13 mouse cellular contexts compared by ENCODE assay signal in genomic region chr1:166819420-166819819, GRCm38 (mm10).
DNase-seq lines count a peak whose midpoint lies in the region; ATAC-seq and TF ChIP-seq lines count a peak whose summit lies in the region.
"Had no signal": no experiment of that assay in that cellular context is flagged by ENCODE, and none has a peak within 500 bp of the region (broad histone marks: within the 10 kb centered on the region; RNA-seq: fewer than 3 reads in every experiment).

No protein-coding gene starts in this region.

- WGBS in kidney, postnatal 0 days = 59% methylated on average over 7 of the region's 7 CpGs
- WGBS in heart, embryonic 12.5 days = 52% methylated on average over 7 of the region's 7 CpGs
- 21% methylated on average over 7 of the region's 7 CpGs for WGBS in liver, embryonic 16.5 days (ENCODE audit: insufficient replicate concordance)

- H3K9ac ChIP-seq in kidney, postnatal 0 days (ENCODE audit: low read depth, low read length) = no peak overlapping the region
- no peak overlapping the region for H3K9ac ChIP-seq in heart, embryonic 12.5 days
- H3K9ac ChIP-seq in liver, embryonic 16.5 days (ENCODE audit: low read depth, low read length) = no peak overlapping the region
- H3K9ac ChIP-seq: neural tube, embryonic 13.5 days had no signal

- H3K4me3 ChIP-seq in kidney, postnatal 0 days (replicated peaks; ENCODE audit: low read depth, low read length) = no peak overlapping the region
- H3K4me3 ChIP-seq in bone marrow macrophage, adult 2 months (ENCODE audit: insufficient read depth, low read length) = no peak overlapping the region
- H3K4me3 ChIP-seq in heart, embryonic 12.5 days = no peak overlapping the region
- H3K4me3 ChIP-seq in liver, embryonic 16.5 days (ENCODE audit: low read depth, low read length) = no peak overlapping the region
- H3K4me3 ChIP-seq: neural tube, embryonic 13.5 days had no signal

- peak; percentile 6 for DNase-seq in kidney, postnatal 0 days (ENCODE audit: low spot score)
- DNase-seq in kidney, adult 8-10 months = no peak
- no peak for DNase-seq in urinary bladder, postnatal 14 days (ENCODE audit: low spot score)
- DNase-seq in T-cell, adult 2 months (ENCODE audit: low spot score) = no peak
- DNase-seq in urinary bladder, postnatal 36 days (ENCODE audit: low spot score in 2 of 2) = no peak
- DNase-seq: cerebellum, adult 11-12 months; gastrocnemius, postnatal 25 days; thymus, adult 2 months had no signal

- TF ChIP-seq POLR2A in bone marrow macrophage, adult 2 months (IDR thresholded peaks at IDR 0.05; ENCODE audit: borderline replicate concordance, low read depth, low read length) = no peak

- no peaks in the 10 kb centered on the region for H3K4me1 ChIP-seq in kidney, postnatal 0 days (replicated peaks; ENCODE audit: insufficient read depth, low read length)
- peaks cover 23% of the 10 kb centered on the region for H3K4me1 ChIP-seq in bone marrow macrophage, adult 2 months (ENCODE audit: control insufficient read depth, insufficient read depth, low read length)
- H3K4me1 ChIP-seq in heart, embryonic 12.5 days (replicated peaks) = no peaks in the 10 kb centered on the region
- no peaks in the 10 kb centered on the region; the same call in 1 of the 2 replicates for H3K4me1 ChIP-seq in liver, embryonic 16.5 days (ENCODE audit: control insufficient read depth, low read depth, low read length)
- H3K4me1 ChIP-seq: neural tube, embryonic 13.5 days had no signal

- H3K9me3 ChIP-seq in kidney, postnatal 0 days (replicated peaks; ENCODE audit: low read length) = no peaks in the 10 kb centered on the region
- H3K9me3 ChIP-seq in heart, embryonic 12.5 days (replicated peaks) = 0 out of 2 replicates have a peak, but pooled peaks cover 2% of the 10 kb centered on the region
- H3K9me3 ChIP-seq in liver, embryonic 16.5 days (replicated peaks; ENCODE audit: control insufficient read depth, low read length) = no peaks in the 10 kb centered on the region
- H3K9me3 ChIP-seq: neural tube, embryonic 13.5 days had no signal

- H3K27ac ChIP-seq in kidney, postnatal 0 days = no peak overlapping the region
- H3K27ac ChIP-seq in bone marrow macrophage, adult 2 months (ENCODE audit: insufficient read depth, low read depth, low read length) = peak overlapping the region; percentile 89
- 0 out of 2 replicates have a peak overlapping the region, but pooled peaks have one; percentile 30 for H3K27ac ChIP-seq in heart, embryonic 12.5 days (ENCODE audit: poor library complexity, severe bottlenecking)
- peak overlapping the region; percentile 15; the same call in 1 of the 2 replicates for H3K27ac ChIP-seq in liver, embryonic 16.5 days (ENCODE audit: low read length)

- H3K27me3 ChIP-seq in kidney, postnatal 0 days (ENCODE audit: insufficient read depth, low read length) = no peaks in the 10 kb centered on the region
- H3K27me3 ChIP-seq in heart, embryonic 12.5 days (replicated peaks) = no peaks in the 10 kb centered on the region
- H3K27me3 ChIP-seq in liver, embryonic 16.5 days (ENCODE audit: control insufficient read depth, insufficient read depth, low read depth, low read length) = no peaks in the 10 kb centered on the region
- H3K27me3 ChIP-seq: neural tube, embryonic 13.5 days had no signal

- H3K36me3 ChIP-seq in kidney, postnatal 0 days (ENCODE audit: insufficient read depth, low read length) = no peaks in the 10 kb centered on the region
- H3K36me3 ChIP-seq in heart, embryonic 12.5 days = no peaks in the 10 kb centered on the region
- H3K36me3 ChIP-seq in liver, embryonic 16.5 days (ENCODE audit: control insufficient read depth, insufficient read depth) = no peaks in the 10 kb centered on the region
- H3K36me3 ChIP-seq: neural tube, embryonic 13.5 days had no signal

- no peak overlapping the region for H3K4me2 ChIP-seq in kidney, postnatal 0 days (ENCODE audit: low read length)
- H3K4me2 ChIP-seq in heart, embryonic 12.5 days = no peak overlapping the region
- H3K4me2 ChIP-seq in liver, embryonic 16.5 days (ENCODE audit: low read depth, low read length) = no peak overlapping the region
- H3K4me2 ChIP-seq: midbrain, embryonic 11.5 days; neural tube, embryonic 13.5 days had no signal

- no peak for TF ChIP-seq CTCF in kidney, postnatal 0 days (IDR thresholded peaks at IDR 0.05; ENCODE audit: low read depth)
- no peak for TF ChIP-seq CTCF in bone marrow macrophage, adult 2 months (IDR thresholded peaks at IDR 0.05; ENCODE audit: low read depth, low read length)

- no peak for ATAC-seq in kidney, postnatal 0 days (replicated peaks; ENCODE audit: low FRiP score, low read depth)
- 0 out of 2 replicates have a peak, but pooled peaks have one; percentile 25 for ATAC-seq in heart, embryonic 12.5 days (ENCODE audit: insufficient number of reproducible peaks, low FRiP score)
- peak; percentile 61 for ATAC-seq in liver, embryonic 16.5 days (ENCODE audit: low read depth)
